Mouse (Mus musculus): Measurements from ENCODE around the gene Slc25a30. TPM values are rescaled to one million over a fixed set of nuclear protein-coding genes. Genes with fewer than 3 reads are reported as not detected.
A peak's percentile ranks its signal among the peaks of the same experiment; 100 is the strongest.

The Slc25a30 gene
- polyA plus RNA-seq, 1 experiment from 2014 or later, result 3.6 TPM

DNA sequence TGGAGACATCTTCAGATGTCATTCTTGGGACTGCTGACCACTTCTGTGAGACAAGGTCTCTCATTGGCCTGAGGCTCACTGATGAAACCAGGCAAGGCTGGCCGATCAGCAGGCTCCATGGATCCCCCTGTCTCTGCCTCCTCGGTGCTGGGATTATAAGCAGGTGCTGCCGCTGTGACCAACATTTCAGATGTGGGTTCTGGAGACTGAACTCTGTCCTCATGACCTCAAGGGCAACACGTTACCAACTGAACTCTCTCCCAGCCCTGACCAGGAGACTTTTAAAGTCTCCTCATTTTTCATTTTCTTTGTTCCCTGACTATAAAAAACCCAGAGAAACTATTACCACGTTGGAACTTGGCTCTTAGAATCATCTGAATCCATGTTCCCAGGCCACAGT is 7.9 kb upstream of the Slc25a30 start:
- H3K4me2 ChIP-seq (replicated peaks; ENCODE audit: low read depth, low read length), result no peak overlapping the region
- no peak overlapping the region for H3K4me3 ChIP-seq (ENCODE audit: low read depth, low read length)
- no peak overlapping the region for H3K9ac ChIP-seq (replicated peaks; ENCODE audit: low read depth)
- no peak overlapping the region for H3K27ac ChIP-seq (ENCODE audit: low read length)
- DNase-seq (ENCODE audit: low spot score), result no peak
- no peaks in the 10 kb centered on the region for H3K36me3 ChIP-seq (ENCODE audit: insufficient read depth, low read length)
- TF ChIP-seq EP300 (IDR thresholded peaks at IDR 0.05), result no peak
- TF ChIP-seq CTCF (IDR thresholded peaks at IDR 0.05), result no peak
- H3K27me3 ChIP-seq (replicated peaks; ENCODE audit: insufficient read depth, low read length), result no peaks in the 10 kb centered on the region
- no peaks in the 10 kb centered on the region for H3K4me1 ChIP-seq (ENCODE audit: insufficient read depth, low read depth, low read length)
- no peak for ATAC-seq
- H3K9me3 ChIP-seq (ENCODE audit: low read length), result no peaks in the 10 kb centered on the region
- WGBS, result 69% methylated on average over 5 of the region's 5 CpGs

- DNase-seq (ENCODE audit: low spot score) (no peak), ATAC-seq (no peak)
- H3K4me1 ChIP-seq (ENCODE audit: insufficient read depth, low read depth, low read length), result no peaks in the 10 kb centered on the region
- H3K4me3 ChIP-seq (ENCODE audit: low read depth, low read length), result no peak overlapping the region
- TF ChIP-seq EP300 (IDR thresholded peaks at IDR 0.05), result no peak
- TF ChIP-seq CTCF (IDR thresholded peaks at IDR 0.05), result no peak
- H3K4me2 ChIP-seq (replicated peaks; ENCODE audit: low read depth, low read length), result no peak overlapping the region
- H3K9me3 ChIP-seq (ENCODE audit: low read length), result no peaks in the 10 kb centered on the region
- 57% methylated on average over 6 of the region's 6 CpGs for WGBS
- H3K27ac ChIP-seq (ENCODE audit: low read length), result no peak overlapping the region
- H3K27me3 ChIP-seq (replicated peaks; ENCODE audit: insufficient read depth, low read length), result no peaks in the 10 kb centered on the region
- H3K9ac ChIP-seq (replicated peaks; ENCODE audit: low read depth), result no peak overlapping the region
- no peaks in the 10 kb centered on the region for H3K36me3 ChIP-seq (ENCODE audit: insufficient read depth, low read length)
Measured at GRCm38 (mm10) chr14:75794324-75794723, 7.5 kb upstream of the Slc25a30 start.

DNA sequence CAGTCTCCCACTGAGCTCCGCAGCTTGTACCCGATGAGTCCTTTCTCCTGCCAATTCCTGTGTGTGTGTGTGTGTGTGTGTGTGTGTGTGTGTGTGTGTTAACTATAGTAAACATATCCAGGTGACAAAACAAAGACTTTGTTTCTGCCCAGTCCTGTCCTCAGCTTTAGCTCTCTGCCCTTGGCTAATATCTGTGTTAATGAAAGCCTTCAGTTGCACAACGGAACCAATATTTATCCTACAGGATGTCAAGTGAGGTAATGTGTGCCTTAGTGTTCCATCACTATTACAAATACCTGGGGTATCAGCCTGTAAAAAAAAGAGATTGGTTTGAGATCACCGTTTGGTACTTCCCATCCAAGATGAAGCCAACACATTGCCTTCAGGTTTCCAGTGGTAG is 6.3 kb upstream of the Slc25a30 start:
- H3K4me2 ChIP-seq (replicated peaks; ENCODE audit: low read depth, low read length), result no peak overlapping the region
- H3K27me3 ChIP-seq (replicated peaks; ENCODE audit: insufficient read depth, low read length), result no peaks in the 10 kb centered on the region
- WGBS, result 79% methylated on average over 4 of the region's 4 CpGs
- H3K4me1 ChIP-seq (ENCODE audit: insufficient read depth, low read depth, low read length), result no peaks in the 10 kb centered on the region
- H3K9ac ChIP-seq (replicated peaks; ENCODE audit: low read depth), result no peak overlapping the region
- no peak overlapping the region for H3K27ac ChIP-seq (ENCODE audit: low read length)
- DNase-seq (ENCODE audit: low spot score) (no peak), ATAC-seq (no peak)
- H3K36me3 ChIP-seq (ENCODE audit: insufficient read depth, low read length), result no peaks in the 10 kb centered on the region
- H3K4me3 ChIP-seq (ENCODE audit: low read depth, low read length), result no peak overlapping the region
- H3K9me3 ChIP-seq (ENCODE audit: low read length), result no peaks in the 10 kb centered on the region
- TF ChIP-seq EP300 (IDR thresholded peaks at IDR 0.05) (no peak), CTCF (IDR thresholded peaks at IDR 0.05) (no peak)

GRCm38 (mm10) chr14:75791372-75791771 is 4.5 kb upstream of the Slc25a30 start:
- H3K4me1 ChIP-seq (ENCODE audit: insufficient read depth, low read depth, low read length), result no peaks in the 10 kb centered on the region
- 81% methylated on average over 3 of the region's 3 CpGs for WGBS

GRCm38 (mm10) chr14:75790411-75790996 is 3.7 kb upstream of the Slc25a30 start:
- no peak for ATAC-seq
- TF ChIP-seq EP300 (IDR thresholded peaks at IDR 0.05) (no peak), CTCF (IDR thresholded peaks at IDR 0.05) (no peak)
- no peaks in the 10 kb centered on the region for H3K9me3 ChIP-seq (ENCODE audit: low read length)
- no peaks in the 10 kb centered on the region for H3K4me1 ChIP-seq (ENCODE audit: insufficient read depth, low read depth, low read length)
- H3K27me3 ChIP-seq (replicated peaks; ENCODE audit: insufficient read depth, low read length), result no peaks in the 10 kb centered on the region
- H3K4me2 ChIP-seq (replicated peaks; ENCODE audit: low read depth, low read length), result no peak overlapping the region
- DNase-seq (ENCODE audit: low spot score), result peak; percentile 11
- no peaks in the 10 kb centered on the region for H3K36me3 ChIP-seq (ENCODE audit: insufficient read depth, low read length)
- 64% methylated on average over 3 of the region's 3 CpGs for WGBS
- no peak overlapping the region for H3K9ac ChIP-seq (replicated peaks; ENCODE audit: low read depth)
- H3K4me3 ChIP-seq (ENCODE audit: low read depth, low read length), result no peak overlapping the region
- no peak overlapping the region for H3K27ac ChIP-seq (ENCODE audit: low read length)

More at GRCm38 (mm10) chr14:75791372-75791771, 4.5 kb upstream of the Slc25a30 start:
- no peak for ATAC-seq
- H3K27ac ChIP-seq (ENCODE audit: low read length), result no peak overlapping the region
- no peaks in the 10 kb centered on the region for H3K27me3 ChIP-seq (replicated peaks; ENCODE audit: insufficient read depth, low read length)
- no peaks in the 10 kb centered on the region for H3K36me3 ChIP-seq (ENCODE audit: insufficient read depth, low read length)
- no peak for DNase-seq (ENCODE audit: low spot score)
- no peak overlapping the region for H3K9ac ChIP-seq (replicated peaks; ENCODE audit: low read depth)
- no peaks in the 10 kb centered on the region for H3K9me3 ChIP-seq (ENCODE audit: low read length)
- TF ChIP-seq CTCF (IDR thresholded peaks at IDR 0.05), result no peak
- no peak for TF ChIP-seq EP300 (IDR thresholded peaks at IDR 0.05)
- H3K4me2 ChIP-seq (replicated peaks; ENCODE audit: low read depth, low read length), result no peak overlapping the region
- no peak overlapping the region for H3K4me3 ChIP-seq (ENCODE audit: low read depth, low read length)

DNA sequence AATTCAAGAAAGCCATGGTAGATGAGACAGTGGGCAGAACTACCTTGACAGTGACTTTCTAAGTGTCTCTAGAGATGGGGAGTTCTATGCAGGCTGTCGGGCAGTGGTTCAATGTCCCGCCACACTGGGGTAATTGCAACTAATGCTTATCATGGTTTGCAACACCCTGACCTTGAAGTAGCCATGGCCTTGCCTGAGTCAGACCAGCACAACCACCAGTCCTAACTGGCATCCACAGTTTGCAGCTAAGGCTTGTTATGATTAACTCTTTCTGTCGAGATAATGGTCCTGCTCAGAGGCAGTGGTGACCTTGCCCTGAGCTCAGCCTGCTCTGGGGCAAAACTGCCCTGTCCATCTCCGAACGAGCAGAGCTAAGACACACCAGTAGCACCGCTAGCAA is 2.5 kb upstream of the Slc25a30 start:
- WGBS, result 73% methylated on average over 6 of the region's 6 CpGs
- ATAC-seq (no peak), DNase-seq (ENCODE audit: low spot score) (no peak)
- TF ChIP-seq CTCF (IDR thresholded peaks at IDR 0.05) (no peak), EP300 (IDR thresholded peaks at IDR 0.05) (no peak)
- Histone ChIP-seq H3K27ac (ENCODE audit: low read length) (no peak overlapping the region), H3K27me3 (replicated peaks; ENCODE audit: insufficient read depth, low read length) (no peaks in the 10 kb centered on the region), H3K4me2 (replicated peaks; ENCODE audit: low read depth, low read length) (no peak overlapping the region), H3K4me3 (ENCODE audit: low read depth, low read length) (no peak overlapping the region), H3K36me3 (ENCODE audit: insufficient read depth, low read length) (no peaks in the 10 kb centered on the region), H3K9ac (replicated peaks; ENCODE audit: low read depth) (no peak overlapping the region), H3K9me3 (ENCODE audit: low read length) (no peaks in the 10 kb centered on the region), H3K4me1 (ENCODE audit: insufficient read depth, low read depth, low read length) (no peaks in the 10 kb centered on the region)

DNA sequence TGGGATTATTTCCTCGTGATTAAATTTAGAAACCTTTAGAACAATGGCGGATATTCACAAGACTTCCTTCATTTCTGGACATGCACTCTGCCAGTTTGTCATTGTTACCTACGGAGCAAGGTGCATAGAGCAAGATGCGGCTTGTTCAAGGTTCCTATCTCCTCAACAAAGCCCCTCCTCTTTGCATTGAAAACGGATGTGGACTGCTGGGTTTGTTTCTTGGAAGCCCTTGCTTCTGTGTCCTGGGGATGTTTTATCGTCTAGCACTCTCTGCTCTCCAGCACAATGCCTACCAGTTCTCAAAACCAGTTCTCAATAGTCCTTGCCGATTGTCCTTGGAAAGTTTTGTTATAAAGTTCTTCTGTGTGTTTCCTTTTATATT is 948 bp upstream of the Slc25a30 start:
- H3K36me3 ChIP-seq (ENCODE audit: insufficient read depth, low read length), result no peaks in the 10 kb centered on the region
- H3K4me1 ChIP-seq (ENCODE audit: insufficient read depth, low read depth, low read length), result no peaks in the 10 kb centered on the region
- TF ChIP-seq CTCF (IDR thresholded peaks at IDR 0.05) (no peak), EP300 (IDR thresholded peaks at IDR 0.05) (no peak)
- peak overlapping the region; percentile 80 for H3K4me2 ChIP-seq (replicated peaks; ENCODE audit: low read depth, low read length)
- WGBS, result 28% methylated on average over 7 of the region's 7 CpGs
- H3K9me3 ChIP-seq (ENCODE audit: low read length), result no peaks in the 10 kb centered on the region
- no peak overlapping the region for H3K27ac ChIP-seq (ENCODE audit: low read length)
- H3K27me3 ChIP-seq (replicated peaks; ENCODE audit: insufficient read depth, low read length), result no peaks in the 10 kb centered on the region
- DNase-seq (ENCODE audit: low spot score) (no peak), ATAC-seq (no peak)
- H3K9ac ChIP-seq (replicated peaks; ENCODE audit: low read depth), result no peak overlapping the region
- peak overlapping the region; percentile 68 for H3K4me3 ChIP-seq (ENCODE audit: low read depth, low read length)

Data from lung, postnatal 0 days (tissue).